Mouse (Mus musculus) limb, embryonic 12.5 days (tissue): ENCODE measurements at regions not wholly inside any gene's neighbourhood (a gene's known extent, or its start where the extent isn't known, plus 50 kb on each side); places are given as distances from the start of the nearest gene placed in this dataset.

Source experiments
- ATAC-seq: fragments of 200-750 bp; cut with Nextera tagmentation; 2 replicates; pipeline ENCODE4 v1.8.0; 2017; ENCODE audit warnings: low read depth, moderate TSS enrichment; ENCODE audit not compliant: insufficient number of reproducible peaks, insufficient read depth, low FRiP score, low TSS enrichment
- H3K27ac ChIP-seq: fragments of 300-500 bp; sonication (generic); 2 replicates; pipeline ENCODE4 v1.5.1; 2016; ENCODE audit warnings: mild to moderate bottlenecking, moderate library complexity
- H3K27me3 ChIP-seq: fragments of 300-500 bp; sonication (generic); 2 replicates; pipeline ENCODE4 v1.6.1; 2016; ENCODE audit warnings: mild to moderate bottlenecking, moderate library complexity
- H3K36me3 ChIP-seq: fragments of 300-500 bp; sonication (generic); 2 replicates; pipeline ENCODE4 v1.6.1; 2016; ENCODE audit warnings: mild to moderate bottlenecking, moderate library complexity
- H3K4me1 ChIP-seq: fragments of 300-500 bp; sonication (generic); replicated peaks from 2 replicates; pipeline ENCODE4 v1.6.1; 2016
- H3K4me2 ChIP-seq: fragments of 300-500 bp; sonication (generic); 2 replicates; pipeline ENCODE4 v1.6.1; 2016; ENCODE audit warnings: mild to moderate bottlenecking, moderate library complexity
- H3K4me3 ChIP-seq: fragments of 300-500 bp; sonication (generic); replicated peaks from 2 replicates; pipeline ENCODE4 v1.5.1; 2016; ENCODE audit warnings: mild to moderate bottlenecking
- H3K9ac ChIP-seq: fragments of 300-500 bp; sonication (generic); replicated peaks from 2 replicates; pipeline ENCODE4 v1.6.1; 2016; ENCODE audit warnings: mild to moderate bottlenecking, moderate library complexity
- H3K9me3 ChIP-seq: fragments of 300-500 bp; sonication (generic); 2 replicates; pipeline ENCODE4 v1.6.1; 2016; ENCODE audit warnings: mild to moderate bottlenecking, moderate library complexity
- WGBS: fragments of 180-500 bp; shearing (Covaris S2); methylation state at CpG from one replicate; pipeline ENCODE4 v1.1.7; 2016; 5-methylcytosine and 5-hydroxymethylcytosine counted together

- 0 out of 2 replicates have a peak, but pooled peaks cover 3% of the 10 kb centered on the region for H3K4me1 ChIP-seq
- H3K4me3 ChIP-seq, result no peak overlapping the region
- H3K27me3 ChIP-seq, result no peaks in the 10 kb centered on the region
- no peak overlapping the region for H3K27ac ChIP-seq
- 39% methylated on average over 3 of the region's 3 CpGs for WGBS
- no peaks in the 10 kb centered on the region for H3K36me3 ChIP-seq
- ATAC-seq, result no peak
- no peak overlapping the region for H3K4me2 ChIP-seq
- H3K9ac ChIP-seq, result no peak overlapping the region
- H3K9me3 ChIP-seq, result no peaks in the 10 kb centered on the region
These were observed 452.8 kb upstream of the Flrt2 start for GRCm38 (mm10) chr12:95239158-95239779.

DNA sequence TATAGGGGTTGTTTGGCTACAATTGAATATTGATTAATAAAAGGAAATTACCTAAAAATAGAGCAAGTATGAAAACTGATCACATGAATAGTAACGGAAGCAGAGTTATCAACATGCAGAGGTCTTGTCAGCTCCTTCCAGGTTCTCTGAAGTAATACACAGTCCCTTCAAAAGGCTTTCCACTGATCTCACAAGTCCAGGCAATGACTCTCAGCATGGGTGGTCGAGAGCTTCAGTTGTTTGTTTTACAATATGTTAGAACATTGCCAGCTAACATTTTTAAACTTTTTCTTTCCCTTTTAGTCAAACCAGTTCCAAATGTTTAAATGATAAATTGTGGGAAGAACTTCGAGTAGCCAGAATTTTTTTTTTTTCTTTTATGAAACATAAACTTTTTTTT lies 424.8 kb upstream of the Flrt2 start:
- no peak for ATAC-seq
- WGBS, result 72% methylated on average over 3 of the region's 3 CpGs
- no peak overlapping the region for H3K4me3 ChIP-seq

DNA sequence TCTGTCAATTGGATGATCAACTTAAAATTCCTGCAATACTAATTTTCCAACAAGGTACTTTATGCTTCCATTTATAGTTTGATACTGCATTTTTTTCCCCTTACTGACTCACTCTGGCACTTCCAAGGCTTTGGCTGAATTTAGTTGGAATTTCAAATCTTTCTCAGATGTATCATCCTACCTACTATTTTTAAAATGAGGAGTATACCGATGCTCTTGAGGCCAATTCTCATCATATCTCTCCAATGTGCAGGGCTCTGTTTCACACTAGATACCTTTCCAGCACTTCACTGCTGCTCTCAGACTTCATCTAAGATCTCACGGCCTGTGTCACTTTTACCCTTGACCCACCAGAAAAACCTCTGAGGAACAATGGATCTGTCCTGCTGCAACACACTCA lies 386.6 kb upstream of the Flrt2 start:
- Histone ChIP-seq H3K4me1 (no peaks in the 10 kb centered on the region), H3K9me3 (no peaks in the 10 kb centered on the region), H3K36me3 (no peaks in the 10 kb centered on the region), H3K9ac (no peak overlapping the region), H3K4me3 (no peak overlapping the region), H3K27ac (no peak overlapping the region), H3K4me2 (no peak overlapping the region), H3K27me3 (no peaks in the 10 kb centered on the region)
- no peak for ATAC-seq
- WGBS, result 89% methylated on average over 2 of the region's 2 CpGs

More for the DNA sequence above, 424.8 kb upstream of the Flrt2 start:
- Histone ChIP-seq H3K4me1 (no peaks in the 10 kb centered on the region), H3K9ac (no peak overlapping the region), H3K36me3 (no peaks in the 10 kb centered on the region), H3K4me2 (no peak overlapping the region), H3K9me3 (no peaks in the 10 kb centered on the region), H3K27ac (no peak overlapping the region), H3K27me3 (no peaks in the 10 kb centered on the region)

DNA sequence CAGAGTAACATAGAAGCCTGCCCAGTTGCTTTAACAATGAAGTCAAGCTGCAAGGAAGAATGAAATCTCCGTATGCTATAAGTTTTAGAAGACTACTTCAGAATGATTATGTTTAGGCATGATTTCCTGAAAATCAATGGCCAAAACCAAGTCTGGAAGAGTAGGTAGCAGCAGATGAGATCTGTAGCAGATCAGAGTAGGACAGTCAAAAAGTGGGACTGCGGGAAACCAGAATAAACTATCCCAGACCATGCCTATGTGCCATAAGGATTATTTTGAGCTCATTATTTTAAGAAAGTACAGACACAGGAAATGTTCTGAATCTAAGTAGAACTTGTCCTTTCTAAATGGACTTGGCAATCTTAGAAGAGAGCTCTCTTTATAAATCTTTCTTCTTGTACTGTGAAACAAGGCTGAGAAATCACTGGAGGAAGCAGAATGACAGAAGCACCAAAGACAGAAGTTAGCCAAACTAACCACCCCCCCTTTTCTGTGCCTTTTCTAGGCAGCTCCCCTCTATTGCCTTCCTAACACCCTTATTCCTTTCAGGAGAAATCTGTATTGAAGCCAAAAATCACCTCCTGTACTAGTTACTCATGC lies 376.8 kb upstream of the Flrt2 start:
- H3K9ac ChIP-seq, result no peak overlapping the region
- H3K4me1 ChIP-seq, result no peaks in the 10 kb centered on the region
- 84% methylated on average over 2 of the region's 2 CpGs for WGBS
- H3K9me3 ChIP-seq, result no peaks in the 10 kb centered on the region
- no peak overlapping the region for H3K27ac ChIP-seq
- no peak for ATAC-seq
- H3K36me3 ChIP-seq, result no peaks in the 10 kb centered on the region
- no peak overlapping the region for H3K4me2 ChIP-seq
- H3K27me3 ChIP-seq, result no peaks in the 10 kb centered on the region
- no peak overlapping the region for H3K4me3 ChIP-seq

- no peak for ATAC-seq
- no peak overlapping the region for H3K4me2 ChIP-seq
- H3K27ac ChIP-seq, result no peak overlapping the region
- no peaks in the 10 kb centered on the region for H3K9me3 ChIP-seq
- H3K9ac ChIP-seq, result no peak overlapping the region
- no peaks in the 10 kb centered on the region for H3K4me1 ChIP-seq
- H3K36me3 ChIP-seq, result no peaks in the 10 kb centered on the region
- no peaks in the 10 kb centered on the region for H3K27me3 ChIP-seq
- WGBS, result 69% methylated on average over 1 of the region's 1 CpGs
- no peak overlapping the region for H3K4me3 ChIP-seq
These were observed 375.2 kb upstream of the Flrt2 start for GRCm38 (mm10) chr12:95316820-95317219.

- WGBS, result 86% methylated on average over 3 of the region's 3 CpGs
These were observed 370.3 kb upstream of the Flrt2 start for GRCm38 (mm10) chr12:95321693-95322092.

DNA sequence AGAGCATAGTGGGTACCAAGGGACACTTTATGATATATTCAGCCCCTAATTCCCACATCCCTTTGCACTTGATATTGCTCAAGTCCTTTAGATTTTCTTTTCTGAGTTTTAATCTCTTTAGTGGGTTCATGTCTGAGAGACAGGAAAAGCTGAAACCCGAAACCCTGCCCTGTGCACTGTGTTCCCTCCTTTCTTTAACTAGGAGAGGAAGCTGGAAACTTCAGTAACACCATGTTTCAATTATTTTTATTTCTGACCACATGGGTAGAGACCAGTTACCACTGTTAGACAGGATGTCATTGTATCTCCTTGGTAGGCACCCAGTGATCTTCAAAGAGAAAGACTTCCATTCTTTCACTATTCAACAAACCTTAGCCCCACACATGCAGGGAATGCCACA lies 362.4 kb upstream of the Flrt2 start:
- WGBS, result 12% methylated on average over 1 of the region's 1 CpGs
- no peaks in the 10 kb centered on the region for H3K36me3 ChIP-seq
- H3K9me3 ChIP-seq, result no peaks in the 10 kb centered on the region
- H3K27me3 ChIP-seq, result no peaks in the 10 kb centered on the region; the same call in 1 of the 2 replicates
- ATAC-seq, result no peak; the same call in 1 of the 2 replicates
- no peak overlapping the region for H3K9ac ChIP-seq
- no peak overlapping the region for H3K4me3 ChIP-seq
- H3K4me1 ChIP-seq, result no peaks in the 10 kb centered on the region
- no peak overlapping the region for H3K4me2 ChIP-seq
- no peak overlapping the region for H3K27ac ChIP-seq

More at GRCm38 (mm10) chr12:95321693-95322092, 370.3 kb upstream of the Flrt2 start:
- no peak overlapping the region for H3K4me2 ChIP-seq
- no peak overlapping the region for H3K9ac ChIP-seq
- H3K36me3 ChIP-seq, result no peaks in the 10 kb centered on the region
- no peaks in the 10 kb centered on the region for H3K9me3 ChIP-seq
- no peaks in the 10 kb centered on the region; the same call in 1 of the 2 replicates for H3K27me3 ChIP-seq
- no peaks in the 10 kb centered on the region for H3K4me1 ChIP-seq
- H3K27ac ChIP-seq, result no peak overlapping the region
- ATAC-seq, result no peak
- no peak overlapping the region for H3K4me3 ChIP-seq

GRCm38 (mm10) chr12:95347786-95348185 lies 344.2 kb upstream of the Flrt2 start:
- Histone ChIP-seq H3K9ac (no peak overlapping the region), H3K9me3 (no peaks in the 10 kb centered on the region), H3K36me3 (no peaks in the 10 kb centered on the region), H3K4me1 (no peaks in the 10 kb centered on the region), H3K4me3 (no peak overlapping the region), H3K4me2 (no peak overlapping the region), H3K27ac (no peak overlapping the region), H3K27me3 (no peaks in the 10 kb centered on the region)
- no peak for ATAC-seq
- WGBS, result 94% methylated on average over 5 of the region's 5 CpGs

- Histone ChIP-seq H3K4me3 (no peak overlapping the region), H3K9ac (no peak overlapping the region), H3K9me3 (no peaks in the 10 kb centered on the region), H3K27ac (no peak overlapping the region), H3K4me1 (no peaks in the 10 kb centered on the region), H3K36me3 (no peaks in the 10 kb centered on the region), H3K27me3 (no peaks in the 10 kb centered on the region), H3K4me2 (no peak overlapping the region)
- WGBS, result 74% methylated on average over 6 of the region's 6 CpGs
- no peak for ATAC-seq
These were observed 336.9 kb upstream of the Flrt2 start for GRCm38 (mm10) chr12:95355151-95355550.

GRCm38 (mm10) chr12:95384248-95384964 lies 307.6 kb upstream of the Flrt2 start:
- H3K4me2 ChIP-seq, result no peak overlapping the region
- peaks cover 5% of the 10 kb centered on the region; the same call in 1 of the 2 replicates for H3K4me1 ChIP-seq
- H3K9me3 ChIP-seq, result no peaks in the 10 kb centered on the region
- H3K27ac ChIP-seq, result no peak overlapping the region
- no peak overlapping the region for H3K4me3 ChIP-seq
- ATAC-seq, result 0 out of 2 replicates have a peak, but pooled peaks have one; percentile 56
- H3K9ac ChIP-seq, result no peak overlapping the region
- no peaks in the 10 kb centered on the region for H3K27me3 ChIP-seq
- H3K36me3 ChIP-seq, result no peaks in the 10 kb centered on the region
- WGBS, result 16% methylated on average over 3 of the region's 3 CpGs

GRCm38 (mm10) chr12:95385688-95386087 lies 306.3 kb upstream of the Flrt2 start:
- no peak overlapping the region for H3K4me3 ChIP-seq
- no peak overlapping the region for H3K9ac ChIP-seq
- H3K4me1 ChIP-seq, result peaks cover 5% of the 10 kb centered on the region; the same call in 1 of the 2 replicates
- no peak for ATAC-seq
- H3K27me3 ChIP-seq, result no peaks in the 10 kb centered on the region
- H3K9me3 ChIP-seq, result no peaks in the 10 kb centered on the region
- H3K27ac ChIP-seq, result no peak overlapping the region
- no peaks in the 10 kb centered on the region for H3K36me3 ChIP-seq
- 44% methylated on average over 3 of the region's 3 CpGs for WGBS
- no peak overlapping the region for H3K4me2 ChIP-seq
